Mouse (Mus musculus): ENCODE results near the gene Cdc14a. TPM values are rescaled to one million over a fixed set of nuclear protein-coding genes. Genes with fewer than 3 reads are reported as not detected.

Gene Cdc14a
- total and polyA plus RNA-seq, 3 experiments, result 2.6 to 5.9 TPM; not detected in 1

DNA sequence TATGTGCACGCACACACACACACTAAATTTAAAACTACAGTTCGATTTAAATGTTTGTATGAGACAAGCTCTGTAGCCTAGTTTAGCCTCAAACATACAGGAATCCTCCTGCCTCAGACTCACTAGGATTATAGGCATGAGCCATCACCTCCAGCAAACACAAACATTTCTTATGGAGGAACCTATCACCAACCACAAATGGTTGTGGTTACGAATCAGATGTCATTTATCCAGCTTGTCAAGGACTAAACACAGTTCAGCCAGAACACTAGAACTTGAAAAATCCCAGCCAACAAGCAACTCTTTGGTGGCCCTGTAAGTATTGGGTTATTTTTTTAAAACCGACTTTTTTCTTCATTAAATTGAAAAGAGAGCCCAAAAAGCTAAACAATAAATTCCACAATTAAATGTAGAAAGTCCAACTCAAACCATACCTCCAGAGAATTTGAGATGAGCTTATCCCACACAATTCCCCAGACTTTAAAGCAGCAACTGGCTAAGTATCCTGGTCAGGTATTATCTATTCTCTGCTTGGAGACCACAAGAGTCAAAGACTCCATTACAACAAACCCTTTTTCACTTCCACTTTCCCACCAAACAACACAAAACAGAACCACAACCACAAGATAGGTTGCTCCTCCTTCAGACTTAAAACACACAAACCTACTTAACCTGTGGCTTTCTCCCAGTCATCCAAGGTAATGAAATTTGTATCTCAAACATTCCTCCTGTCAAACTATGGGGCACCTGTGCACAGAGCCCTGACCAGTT is 10.7 kb downstream of the Cdc14a start:
- no peak for DNase-seq (ENCODE audit: low read depth, low spot score)
- H3K27ac ChIP-seq (ENCODE audit: control insufficient read depth, low read depth, low read length), result no peak overlapping the region
- H3K79me2 ChIP-seq (ENCODE audit: control insufficient read depth, insufficient read depth, low read length, poor library complexity), result no peaks in the 10 kb centered on the region
- no peak overlapping the region for H3K9ac ChIP-seq (ENCODE audit: control insufficient read depth, low read depth, low read length, poor library complexity, severe bottlenecking)
- no peaks in the 10 kb centered on the region for H3K27me3 ChIP-seq (ENCODE audit: control insufficient read depth in 1 of 2, insufficient read depth in 2 of 2, low read length in 2 of 2)
- no peak overlapping the region for H3K4me3 ChIP-seq (ENCODE audit: control insufficient read depth in 1 of 2, insufficient read depth in 1 of 2, low read depth in 2 of 2, low read length in 2 of 2)
- no peaks in the 10 kb centered on the region for H3K9me3 ChIP-seq (replicated peaks; ENCODE audit: insufficient read depth, low read length)
- no peaks in the 10 kb centered on the region; a peak in 1 of 4 replicates for H3K36me3 ChIP-seq (ENCODE audit: control insufficient read depth in 1 of 2, insufficient read depth in 2 of 2, low read length in 2 of 2)
- TF ChIP-seq USF1 (IDR thresholded peaks at IDR 0.05; ENCODE audit: low read depth, low read length) (no peak), CHD2 (IDR thresholded peaks at IDR 0.05; ENCODE audit: low read length) (no peak), CTCF (IDR thresholded peaks at IDR 0.05 in 2 of 3, conservative IDR thresholded peaks at IDR 0.05 in 1 of 3; ENCODE audit: control insufficient read depth in 1 of 3, insufficient read depth in 1 of 3, low read depth in 2 of 3, low read length in 3 of 3, poor library complexity in 1 of 3, severe bottlenecking in 1 of 3) (no peak), SIN3A (IDR thresholded peaks at IDR 0.05; ENCODE audit: low read length) (no peak)
- H3K4me1 ChIP-seq (ENCODE audit: control insufficient read depth in 1 of 2, insufficient read depth in 2 of 2, low read length in 2 of 2), result no peaks in the 10 kb centered on the region; a peak in 1 of 4 replicates

DNA sequence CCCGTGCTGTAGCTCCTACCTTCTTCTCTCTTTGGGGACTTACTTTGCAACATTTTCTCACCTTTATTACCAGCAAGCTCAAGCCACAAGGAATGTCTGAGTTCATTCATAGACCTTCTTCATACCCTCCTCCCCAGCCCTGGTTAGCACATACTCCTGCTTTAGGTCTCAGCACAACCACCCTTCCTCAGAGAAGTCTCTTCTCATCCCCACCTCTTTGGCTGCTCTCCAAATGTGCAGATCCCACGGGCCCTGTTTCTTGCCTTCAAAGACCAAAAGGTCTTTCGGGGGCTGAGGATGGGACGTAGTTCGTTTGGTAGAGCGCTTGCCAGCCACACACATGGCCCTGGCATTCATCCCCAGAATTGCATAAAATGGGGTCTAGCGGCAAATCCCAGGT is 13.8 kb downstream of the Cdc14a start:
- H3K9me3 ChIP-seq (replicated peaks; ENCODE audit: insufficient read depth, low read length), result no peaks in the 10 kb centered on the region
- no peaks in the 10 kb centered on the region for H3K27me3 ChIP-seq (ENCODE audit: control insufficient read depth in 1 of 2, insufficient read depth in 2 of 2, low read length in 2 of 2)
- no peak for TF ChIP-seq ZNF384 (IDR thresholded peaks at IDR 0.05; ENCODE audit: low read depth, low read length)
- TF ChIP-seq CHD1 (IDR thresholded peaks at IDR 0.05; ENCODE audit: low read depth, low read length), result no peak
- no peak for TF ChIP-seq MYC (IDR thresholded peaks at IDR 0.05; ENCODE audit: low read depth, low read length)
- TF ChIP-seq POLR2A (IDR thresholded peaks at IDR 0.05; ENCODE audit: control insufficient read depth in 1 of 2, insufficient read depth in 1 of 2, low read depth in 1 of 2, low read length in 2 of 2, poor library complexity in 1 of 2), result no peak
- no peak for TF ChIP-seq ZMIZ1 (IDR thresholded peaks at IDR 0.05; ENCODE audit: low read depth, low read length)
- no peak for TF ChIP-seq SIN3A (IDR thresholded peaks at IDR 0.05; ENCODE audit: low read length)
- TF ChIP-seq TCF12 (IDR thresholded peaks at IDR 0.05; ENCODE audit: low read depth, low read length), result no peak
- TF ChIP-seq GABPA (IDR thresholded peaks at IDR 0.05; ENCODE audit: low read depth, low read length), result no peak
- no peak for TF ChIP-seq TBP (IDR thresholded peaks at IDR 0.05; ENCODE audit: low read depth, low read length)
- TF ChIP-seq EP300 (IDR thresholded peaks at IDR 0.05; ENCODE audit: low read depth in 1 of 2, low read length in 2 of 2), result no peak
- no peak for TF ChIP-seq USF1 (IDR thresholded peaks at IDR 0.05; ENCODE audit: low read depth, low read length)
- TF ChIP-seq ETS1 (IDR thresholded peaks at IDR 0.05; ENCODE audit: low read depth, low read length), result no peak
- no peak for TF ChIP-seq MEF2A (IDR thresholded peaks at IDR 0.05; ENCODE audit: extremely low read depth, insufficient replicate concordance, low read depth, low read length, poor library complexity, severe bottlenecking)
- no peak for TF ChIP-seq POLR2AphosphoS5 (IDR thresholded peaks at IDR 0.05; ENCODE audit: borderline replicate concordance, low read depth, low read length)
- TF ChIP-seq MAX (IDR thresholded peaks at IDR 0.05; ENCODE audit: low read length), result no peak
- TF ChIP-seq BHLHE40 (IDR thresholded peaks at IDR 0.05; ENCODE audit: borderline replicate concordance, low read depth, low read length), result no peak
- TF ChIP-seq UBTF (IDR thresholded peaks at IDR 0.05; ENCODE audit: borderline replicate concordance, insufficient read depth, low read depth, low read length), result no peak
- TF ChIP-seq RCOR1 (IDR thresholded peaks at IDR 0.05; ENCODE audit: low read depth, low read length), result no peak
- TF ChIP-seq KAT2A (conservative IDR thresholded peaks at IDR 0.05; ENCODE audit: low read depth, low read length), result no peak
- DNase-seq (ENCODE audit: low read depth, low spot score), result no peak
- H3K36me3 ChIP-seq (ENCODE audit: control insufficient read depth in 1 of 2, insufficient read depth in 2 of 2, low read length in 2 of 2), result no peaks in the 10 kb centered on the region; a peak in 1 of 4 replicates
- no peaks in the 10 kb centered on the region; a peak in 1 of 4 replicates for H3K4me1 ChIP-seq (ENCODE audit: control insufficient read depth in 1 of 2, insufficient read depth in 2 of 2, low read length in 2 of 2)
- no peaks in the 10 kb centered on the region for H3K79me2 ChIP-seq (ENCODE audit: control insufficient read depth, insufficient read depth, low read length, poor library complexity)
- H3K4me3 ChIP-seq (ENCODE audit: control insufficient read depth in 1 of 2, insufficient read depth in 1 of 2, low read depth in 2 of 2, low read length in 2 of 2), result no peak overlapping the region
- no peak overlapping the region for H3K9ac ChIP-seq (ENCODE audit: control insufficient read depth, low read depth, low read length, poor library complexity, severe bottlenecking)
- no peak overlapping the region for H3K27ac ChIP-seq (ENCODE audit: control insufficient read depth, low read depth, low read length)
